Mouse (Mus musculus): Measurements from ENCODE around the gene A2ml1. TPM values are rescaled to one million over a fixed set of nuclear protein-coding genes. Genes with fewer than 3 reads are reported as not detected.

The A2ml1 gene
- polyA plus RNA-seq, 2 experiments = 7.9 to 12.7 TPM

GRCm38 (mm10) chr6:128535250-128535649, 46.2 kb downstream of the A2ml1 start:
- no peak overlapping the region for H3K27ac ChIP-seq
- no peak overlapping the region for H3K9ac ChIP-seq (replicated peaks)
- H3K36me3 ChIP-seq (replicated peaks; ENCODE audit: control insufficient read depth, insufficient read depth, low read depth) = no peaks in the 10 kb centered on the region
- DNase-seq (ENCODE audit: low read depth in 3 of 3, low spot score in 3 of 3) (no peak), ATAC-seq (ENCODE audit: insufficient read depth) (no peak)
- H3K27me3 ChIP-seq (ENCODE audit: control insufficient read depth, insufficient read depth, low read length) = no peaks in the 10 kb centered on the region
- no peaks in the 10 kb centered on the region for H3K9me3 ChIP-seq (ENCODE audit: control insufficient read depth, low read length)
- no peak for TF ChIP-seq CTCF (IDR thresholded peaks at IDR 0.05; ENCODE audit: low read depth)
- no peak for TF ChIP-seq EP300 (IDR thresholded peaks at IDR 0.05; ENCODE audit: low read depth)
- no peak overlapping the region for H3K4me3 ChIP-seq (ENCODE audit: insufficient read depth in 1 of 2, low read depth in 2 of 2, low read length in 2 of 2)
- 66% methylated on average over 2 of the region's 2 CpGs for WGBS (ENCODE audit: insufficient replicate concordance)
- no peak overlapping the region for H3K4me2 ChIP-seq (ENCODE audit: low read depth)
- peaks cover 0 to 8% of the 10 kb centered on the region in 2 experiments; a peak in 2 of 4 replicates for H3K4me1 ChIP-seq (replicated peaks; ENCODE audit: control insufficient read depth in 2 of 2, insufficient read depth in 2 of 2, low read length in 1 of 2)

- peaks cover 0 to 8% of the 10 kb centered on the region in 2 experiments; a peak in 2 of 4 replicates for H3K4me1 ChIP-seq (replicated peaks; ENCODE audit: control insufficient read depth in 2 of 2, insufficient read depth in 2 of 2, low read length in 1 of 2)
- no peaks in the 10 kb centered on the region for H3K9me3 ChIP-seq (ENCODE audit: control insufficient read depth, low read length)
- H3K27me3 ChIP-seq (ENCODE audit: control insufficient read depth, insufficient read depth, low read length) = no peaks in the 10 kb centered on the region
- H3K9ac ChIP-seq (replicated peaks) = no peak overlapping the region
- H3K27ac ChIP-seq = no peak overlapping the region; the same call in 1 of the 2 replicates
- no peaks in the 10 kb centered on the region for H3K36me3 ChIP-seq (replicated peaks; ENCODE audit: control insufficient read depth, insufficient read depth, low read depth)
- 62% methylated on average over 6 of the region's 6 CpGs for WGBS (ENCODE audit: insufficient replicate concordance)
- no peak overlapping the region for H3K4me2 ChIP-seq (ENCODE audit: low read depth)
- no peak overlapping the region for H3K4me3 ChIP-seq (ENCODE audit: insufficient read depth in 1 of 2, low read depth in 2 of 2, low read length in 2 of 2)
- DNase-seq (ENCODE audit: low read depth in 3 of 3, low spot score in 3 of 3) (no peak), ATAC-seq (ENCODE audit: insufficient read depth) (peak; percentile 47; the same call in 1 of the 2 replicates)
- no peak for TF ChIP-seq EP300 (IDR thresholded peaks at IDR 0.05; ENCODE audit: low read depth)
- TF ChIP-seq CTCF (IDR thresholded peaks at IDR 0.05; ENCODE audit: low read depth) = no peak
Observed at GRCm38 (mm10) chr6:128533296-128533695, 48.1 kb downstream of the A2ml1 start.

DNA sequence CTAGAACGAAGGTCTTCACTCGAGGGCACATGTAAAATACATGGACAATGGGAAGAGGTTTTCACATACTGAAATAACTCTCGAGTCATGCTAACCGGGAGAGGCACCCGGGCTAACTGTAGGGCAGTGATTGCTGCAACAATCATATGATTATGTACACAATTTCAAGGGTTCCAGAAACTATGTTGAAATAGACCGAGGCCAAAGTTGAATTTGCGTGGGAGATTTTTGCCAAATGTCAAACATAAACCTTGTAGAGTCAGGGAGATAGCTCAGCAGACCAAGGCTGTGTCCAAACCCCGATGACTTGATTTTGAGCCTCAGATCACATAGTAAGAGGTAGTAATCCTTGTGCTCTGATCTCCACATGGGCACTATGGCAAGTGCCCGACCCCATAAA, 48.7 kb downstream of the A2ml1 start:
- Histone ChIP-seq H3K9ac (replicated peaks) (no peak overlapping the region), H3K4me3 (ENCODE audit: insufficient read depth in 1 of 2, low read depth in 2 of 2, low read length in 2 of 2) (no peak overlapping the region), H3K9me3 (ENCODE audit: control insufficient read depth, low read length) (no peaks in the 10 kb centered on the region), H3K27me3 (ENCODE audit: control insufficient read depth, insufficient read depth, low read length) (no peaks in the 10 kb centered on the region), H3K36me3 (replicated peaks; ENCODE audit: control insufficient read depth, insufficient read depth, low read depth) (no peaks in the 10 kb centered on the region), H3K27ac (no peak overlapping the region), H3K4me2 (ENCODE audit: low read depth) (no peak overlapping the region), H3K4me1 (replicated peaks; ENCODE audit: control insufficient read depth in 2 of 2, insufficient read depth in 2 of 2, low read length in 1 of 2) (peaks cover 0 to 8% of the 10 kb centered on the region in 2 experiments; a peak in 2 of 4 replicates)
- TF ChIP-seq CTCF (IDR thresholded peaks at IDR 0.05; ENCODE audit: low read depth) = no peak
- TF ChIP-seq EP300 (IDR thresholded peaks at IDR 0.05; ENCODE audit: low read depth) = no peak
- WGBS (ENCODE audit: insufficient replicate concordance) = 66% methylated on average over 9 of the region's 9 CpGs
- ATAC-seq (ENCODE audit: insufficient read depth) (peak; percentile 45; the same call in 1 of the 2 replicates), DNase-seq (ENCODE audit: low read depth in 3 of 3, low spot score in 3 of 3) (peak; percentile 23 to 28 (median 26))

DNA sequence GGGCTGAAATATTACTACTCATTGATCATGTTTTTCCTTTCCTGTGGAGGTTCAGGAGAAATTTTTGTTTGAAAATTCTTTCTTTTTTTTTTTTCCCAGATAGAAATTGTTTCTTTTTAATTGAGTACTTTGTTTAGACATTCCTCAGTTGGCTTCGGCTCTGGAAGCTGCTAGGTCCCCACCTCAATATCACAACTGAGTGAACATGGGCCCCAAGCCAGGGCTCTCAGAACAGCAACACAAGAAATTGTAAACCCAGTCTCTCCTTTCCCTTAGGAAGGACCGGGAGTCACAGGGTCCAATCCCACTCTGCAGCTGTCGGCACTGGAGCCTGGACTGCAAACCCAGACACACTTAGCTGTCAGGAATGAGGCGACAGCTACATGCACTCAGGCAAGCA, 52.9 kb downstream of the A2ml1 start:
- Histone ChIP-seq H3K27ac (no peak overlapping the region), H3K4me1 (replicated peaks; ENCODE audit: control insufficient read depth in 2 of 2, insufficient read depth in 2 of 2, low read length in 1 of 2) (peaks cover 0 to under 1% of the 10 kb centered on the region in 2 experiments; a peak in 2 of 4 replicates), H3K36me3 (replicated peaks; ENCODE audit: control insufficient read depth, insufficient read depth, low read depth) (no peaks in the 10 kb centered on the region), H3K4me2 (ENCODE audit: low read depth) (no peak overlapping the region), H3K9me3 (ENCODE audit: control insufficient read depth, low read length) (no peaks in the 10 kb centered on the region), H3K9ac (replicated peaks) (no peak overlapping the region), H3K27me3 (ENCODE audit: control insufficient read depth, insufficient read depth, low read length) (no peaks in the 10 kb centered on the region), H3K4me3 (ENCODE audit: insufficient read depth in 1 of 2, low read depth in 2 of 2, low read length in 2 of 2) (no peak overlapping the region)
- TF ChIP-seq CTCF (IDR thresholded peaks at IDR 0.05; ENCODE audit: low read depth) (no peak), EP300 (IDR thresholded peaks at IDR 0.05; ENCODE audit: low read depth) (no peak)
- ATAC-seq (ENCODE audit: insufficient read depth) = no peak
- DNase-seq (ENCODE audit: low read depth in 3 of 3, low spot score in 3 of 3) = no peak
- WGBS (ENCODE audit: insufficient replicate concordance) = 59% methylated on average over 4 of the region's 4 CpGs

- H3K9ac ChIP-seq (replicated peaks) = no peak overlapping the region
- no peak overlapping the region for H3K4me2 ChIP-seq (ENCODE audit: low read depth)
- no peaks in the 10 kb centered on the region for H3K36me3 ChIP-seq (replicated peaks; ENCODE audit: control insufficient read depth, insufficient read depth, low read depth)
- no peaks in the 10 kb centered on the region for H3K9me3 ChIP-seq (ENCODE audit: control insufficient read depth, low read length)
- no peak overlapping the region for H3K4me3 ChIP-seq (ENCODE audit: insufficient read depth in 1 of 2, low read depth in 2 of 2, low read length in 2 of 2)
- no peak for TF ChIP-seq CTCF (IDR thresholded peaks at IDR 0.05; ENCODE audit: low read depth)
- no peak for TF ChIP-seq EP300 (IDR thresholded peaks at IDR 0.05; ENCODE audit: low read depth)
- no peak for DNase-seq (ENCODE audit: low read depth in 3 of 3, low spot score in 3 of 3)
- WGBS (ENCODE audit: insufficient replicate concordance) = 8% methylated on average over 1 of the region's 1 CpGs
- ATAC-seq (ENCODE audit: insufficient read depth) = no peak
- H3K4me1 ChIP-seq (replicated peaks; ENCODE audit: control insufficient read depth in 2 of 2, insufficient read depth in 2 of 2, low read length in 1 of 2) = no peaks in the 10 kb centered on the region
- H3K27ac ChIP-seq = no peak overlapping the region
- H3K27me3 ChIP-seq (ENCODE audit: control insufficient read depth, insufficient read depth, low read length) = no peaks in the 10 kb centered on the region
Observed at GRCm38 (mm10) chr6:128527110-128527509, 54.3 kb downstream of the A2ml1 start.

All from liver, embryonic 14.5 days (tissue).